Mouse (Mus musculus) hindbrain, embryonic 14.5 days (tissue): ENCODE measurements around the gene Siae. TPM values are rescaled to one million over a fixed set of nuclear protein-coding genes. Genes with fewer than 3 reads are reported as not detected.
A peak's percentile ranks its signal among the peaks of the same experiment; 100 is the strongest.

ENCODE experiments used
- ATAC-seq: fragments of 200-750 bp; cut with Nextera tagmentation; 2 replicates; pipeline ENCODE4 v1.8.0; 2017; ENCODE audit warnings: moderate number of reproducible peaks, mild to moderate bottlenecking, moderate TSS enrichment, moderate library complexity; ENCODE audit not compliant: low FRiP score
- DNase-seq: peaks from one replicate; pipeline ENCODE4 v3.0.0-alpha.2; 2015; ENCODE audit warnings: low spot score
- H3K27ac ChIP-seq: fragments of 300-500 bp; sonication (generic); 2 replicates; pipeline ENCODE4 v1.5.1; 2014; ENCODE audit warnings: mild to moderate bottlenecking, moderate library complexity
- H3K27me3 ChIP-seq: fragments of 300-500 bp; sonication (generic); 2 replicates; pipeline ENCODE4 v1.6.1; 2014; ENCODE audit warnings: mild to moderate bottlenecking, low read length, mixed read lengths; ENCODE audit not compliant: control insufficient read depth, insufficient read depth
- H3K36me3 ChIP-seq: fragments of 300-500 bp; sonication (generic); replicated peaks from 2 replicates; pipeline ENCODE4 v1.6.1; 2014; ENCODE audit not compliant: control insufficient read depth, insufficient read depth
- H3K4me1 ChIP-seq: fragments of 300-500 bp; sonication (generic); replicated peaks from 2 replicates; pipeline ENCODE4 v1.6.1; 2014; ENCODE audit warnings: antibody characterized with exemption, low read length, mixed read lengths; ENCODE audit not compliant: control insufficient read depth, insufficient read depth
- H3K4me2 ChIP-seq: fragments of 300-500 bp; sonication (generic); replicated peaks from 2 replicates; pipeline ENCODE4 v1.6.1; 2014; ENCODE audit warnings: mild to moderate bottlenecking, moderate library complexity
- H3K4me3 ChIP-seq: fragments of 300-500 bp; sonication (generic); replicated peaks from 2 replicates; pipeline ENCODE4 v1.5.1; 2014; ENCODE audit warnings: mild to moderate bottlenecking, low read length
- H3K9ac ChIP-seq: fragments of 300-500 bp; sonication (generic); 2 replicates; pipeline ENCODE4 v1.6.1; 2014
- H3K9me3 ChIP-seq: fragments of 300-500 bp; sonication (generic); 2 replicates; pipeline ENCODE4 v1.6.1; 2016; ENCODE audit warnings: low read length; ENCODE audit not compliant: control insufficient read depth
- WGBS: fragments of 180-500 bp; shearing (Covaris S2); extraction: QIAGEN DNeasy Blood & Tissue Kit; methylation state at CpG from one replicate; pipeline ENCODE4 v1.1.7; 2014; 5-methylcytosine and 5-hydroxymethylcytosine counted together
- polyA plus RNA-seq: library from polyadenylated mRNA; unstranded; fragments of >200 nt; fragmentation: Nextera tagmentation; extraction: Ambion mirVana; gene quantifications from 2 replicates; pipeline ENCODE4 v1.2.1, GENCODE M21; 2014

The Siae gene
- polyA plus RNA-seq, 1 experiment from 2014 or later, result 14.2 TPM

DNA sequence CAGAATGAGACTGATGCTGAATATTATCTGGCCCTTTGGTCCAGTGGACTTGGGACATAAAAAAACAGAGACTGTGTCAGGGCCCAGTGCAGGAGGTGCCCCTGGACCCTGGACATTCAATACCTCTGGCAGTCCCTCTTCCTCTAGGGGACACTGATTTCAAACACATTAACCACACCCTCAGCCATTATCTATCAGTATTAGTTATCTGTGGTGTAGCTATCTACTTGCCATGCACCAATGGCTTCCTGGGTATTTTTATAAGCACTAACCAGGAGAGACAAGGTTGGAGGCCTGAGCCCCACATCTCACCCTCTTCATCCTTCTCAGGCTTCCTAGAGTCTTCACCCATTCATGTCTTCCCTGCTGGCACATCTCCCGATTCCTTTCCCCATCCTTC is 5.1 kb upstream of the Siae start:
- ATAC-seq (no peak), DNase-seq (no peak)
- Histone ChIP-seq H3K4me1 (0 out of 2 replicates have a peak, but pooled peaks cover 5% of the 10 kb centered on the region), H3K27me3 (peaks cover 82% of the 10 kb centered on the region), H3K9me3 (no peaks in the 10 kb centered on the region), H3K27ac (no peak overlapping the region), H3K9ac (no peak overlapping the region), H3K4me2 (no peak overlapping the region), H3K36me3 (no peaks in the 10 kb centered on the region), H3K4me3 (no peak overlapping the region)
- WGBS, result 56% methylated on average over 1 of the region's 1 CpGs

DNA sequence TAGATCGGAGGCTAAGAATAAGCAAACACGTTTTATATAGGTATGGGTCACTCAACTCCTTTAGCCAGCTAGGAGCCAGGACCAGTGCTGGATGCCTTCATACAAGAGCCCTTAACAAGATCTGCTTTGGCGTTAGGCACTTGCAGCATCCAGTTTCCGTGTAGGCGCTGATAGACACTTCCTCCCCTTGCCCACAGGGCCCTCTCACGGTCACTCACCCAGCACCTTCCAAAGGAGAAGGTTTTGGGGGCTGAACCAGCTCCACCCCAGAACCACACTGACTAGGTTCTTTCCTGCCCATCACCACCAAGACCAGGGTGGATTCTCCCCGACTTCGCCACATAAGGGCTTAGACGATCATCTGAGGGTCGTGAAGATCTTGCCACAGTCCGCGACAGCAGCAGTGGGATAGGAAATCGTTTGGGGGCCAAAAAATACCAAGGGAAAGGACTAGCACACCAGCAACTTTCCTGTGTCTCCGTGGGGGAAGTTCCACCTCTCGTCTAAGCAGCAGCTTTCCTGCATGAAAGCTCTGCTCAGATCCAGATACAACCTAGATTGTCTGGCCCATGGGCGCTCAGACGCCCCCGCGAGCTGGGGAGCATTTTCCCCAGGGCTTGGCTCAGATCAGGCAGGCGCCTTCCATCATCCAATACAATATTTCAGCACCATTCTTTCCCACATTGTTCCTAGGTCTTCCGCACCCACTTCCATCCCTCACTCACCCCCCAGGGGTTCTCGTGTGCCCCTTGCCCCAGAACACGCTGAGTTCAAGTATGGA is 3.6 kb upstream of the Siae start:
- ATAC-seq (no peak), DNase-seq (no peak)
- peaks cover 67% of the 10 kb centered on the region for H3K27me3 ChIP-seq
- H3K27ac ChIP-seq, result no peak overlapping the region
- H3K4me3 ChIP-seq, result peak overlapping the region; percentile 40
- H3K4me2 ChIP-seq, result peak overlapping the region; percentile 96
- H3K4me1 ChIP-seq, result 0 out of 2 replicates have a peak, but pooled peaks cover 5% of the 10 kb centered on the region
- H3K36me3 ChIP-seq, result no peaks in the 10 kb centered on the region
- 3% methylated on average over 23 of the region's 23 CpGs for WGBS
- H3K9me3 ChIP-seq, result no peaks in the 10 kb centered on the region
- H3K9ac ChIP-seq, result peak overlapping the region; percentile 48

DNA sequence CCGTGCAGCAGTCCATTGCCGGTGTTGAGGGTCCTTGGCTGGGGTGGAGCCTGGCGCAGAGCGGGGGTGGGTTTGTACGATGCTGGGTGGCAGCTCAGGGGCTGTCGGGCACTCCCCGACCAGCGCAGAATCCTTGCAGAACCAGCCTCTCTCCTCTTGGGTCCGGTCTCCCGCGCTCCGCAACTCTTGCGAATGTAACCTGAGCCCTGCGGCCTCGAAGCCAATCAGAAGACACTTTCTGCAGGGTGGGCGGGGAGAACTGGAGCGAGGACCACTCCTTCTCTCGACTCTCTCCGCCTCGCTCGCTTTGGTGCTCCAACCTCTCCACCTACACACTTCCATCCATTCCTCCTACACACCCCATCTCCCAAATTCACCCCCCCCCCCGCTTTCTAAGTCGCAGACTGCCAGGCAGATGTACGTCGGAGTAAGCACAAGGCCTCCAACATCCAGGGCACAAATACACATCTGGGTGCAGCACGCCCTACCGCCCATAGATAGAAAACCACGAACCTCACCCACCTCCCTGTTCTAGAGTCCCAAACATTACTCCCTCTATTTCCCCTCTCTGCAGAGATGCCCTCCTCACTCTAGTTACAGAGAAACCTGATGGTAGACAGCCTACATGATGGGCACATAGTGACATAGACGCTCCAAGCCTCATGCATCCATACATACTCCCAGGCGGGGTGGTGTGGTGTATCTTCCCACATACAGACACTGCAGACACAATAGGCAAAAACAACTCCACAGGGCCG is 2.8 kb upstream of the Siae start, which contains the start of gene Nrgn:
TSS of gene Nrgn (minus strand) at position 369 of the 758 bp plus-strand sequence.
- Histone ChIP-seq H3K4me2 (peak within 1 kb of the TSS; percentile 96), H3K27me3 (peaks cover 60% of the 10 kb centered on the region), H3K4me3 (peak within 1 kb of the TSS; percentile 40), H3K9ac (peak within 1 kb of the TSS; percentile 48), H3K27ac (no peak within 1 kb of the TSS), H3K36me3 (no peaks in the 10 kb centered on the region), H3K9me3 (no peaks in the 10 kb centered on the region), H3K4me1 (0 out of 2 replicates have a peak, but pooled peaks cover 5% of the 10 kb centered on the region)
- DNase-seq (peak; percentile 70), ATAC-seq (peak; percentile 91)
- WGBS, result 4% methylated on average over 31 of the region's 31 CpGs

DNA sequence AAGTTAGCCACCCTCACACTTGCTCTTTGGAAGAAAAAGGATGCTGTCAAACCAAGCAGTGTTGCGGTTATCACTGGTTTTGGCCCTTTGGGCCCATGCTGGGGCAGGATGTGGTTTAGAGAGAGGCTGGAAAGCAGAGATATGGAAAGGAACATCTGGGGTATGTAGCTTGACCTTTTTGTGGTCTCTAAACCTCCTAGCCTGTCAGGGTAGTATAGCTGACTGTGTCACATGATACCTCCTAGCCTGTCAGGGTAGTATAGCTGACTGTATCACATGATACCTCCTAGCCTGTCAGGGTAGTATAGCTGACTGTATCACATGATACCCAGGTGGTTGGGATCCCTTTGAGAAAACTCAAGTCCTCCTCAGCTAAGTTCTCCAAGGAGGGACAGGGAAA is 1.2 kb upstream of the Siae start:
- WGBS, result 87% methylated on average over 1 of the region's 1 CpGs
- H3K4me1 ChIP-seq, result 0 out of 2 replicates have a peak, but pooled peaks cover 5% of the 10 kb centered on the region
- no peak overlapping the region for H3K27ac ChIP-seq
- H3K27me3 ChIP-seq, result peaks cover 49% of the 10 kb centered on the region
- ATAC-seq (no peak), DNase-seq (no peak)
- H3K36me3 ChIP-seq, result no peaks in the 10 kb centered on the region
- H3K9me3 ChIP-seq, result no peaks in the 10 kb centered on the region
- H3K4me3 ChIP-seq, result no peak overlapping the region
- H3K9ac ChIP-seq, result no peak overlapping the region
- no peak overlapping the region for H3K4me2 ChIP-seq

DNA sequence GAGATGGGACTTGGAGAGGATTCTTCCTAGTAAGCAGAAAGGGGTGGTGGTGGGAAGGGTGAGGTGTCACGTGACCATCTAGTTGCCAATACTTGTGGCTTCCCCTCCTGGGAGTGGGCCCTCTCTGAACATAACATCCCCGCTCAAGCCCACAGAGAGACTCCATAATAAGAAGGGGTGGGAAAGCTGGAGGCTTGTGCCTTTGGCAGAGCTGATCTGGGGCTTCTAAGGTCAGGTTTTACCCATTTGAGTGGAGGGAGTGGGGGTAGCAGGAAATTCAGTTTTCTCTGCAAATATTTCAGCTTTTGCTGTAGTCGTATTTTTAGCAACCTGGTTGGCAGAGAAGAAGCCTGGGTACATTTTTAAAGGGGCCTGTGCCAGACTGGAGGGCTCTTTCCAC is 868 bp downstream of the Siae start:
- H3K27ac ChIP-seq, result no peak overlapping the region
- no peak overlapping the region for H3K4me2 ChIP-seq
- 0 out of 2 replicates have a peak, but pooled peaks cover 5% of the 10 kb centered on the region for H3K4me1 ChIP-seq
- 84% methylated on average over 3 of the region's 3 CpGs for WGBS
- peaks cover 28% of the 10 kb centered on the region for H3K27me3 ChIP-seq
- DNase-seq, result no peak
- ATAC-seq, result no peak
- H3K9me3 ChIP-seq, result no peaks in the 10 kb centered on the region
- H3K36me3 ChIP-seq, result no peaks in the 10 kb centered on the region
- H3K4me3 ChIP-seq, result no peak overlapping the region
- no peak overlapping the region for H3K9ac ChIP-seq

DNA sequence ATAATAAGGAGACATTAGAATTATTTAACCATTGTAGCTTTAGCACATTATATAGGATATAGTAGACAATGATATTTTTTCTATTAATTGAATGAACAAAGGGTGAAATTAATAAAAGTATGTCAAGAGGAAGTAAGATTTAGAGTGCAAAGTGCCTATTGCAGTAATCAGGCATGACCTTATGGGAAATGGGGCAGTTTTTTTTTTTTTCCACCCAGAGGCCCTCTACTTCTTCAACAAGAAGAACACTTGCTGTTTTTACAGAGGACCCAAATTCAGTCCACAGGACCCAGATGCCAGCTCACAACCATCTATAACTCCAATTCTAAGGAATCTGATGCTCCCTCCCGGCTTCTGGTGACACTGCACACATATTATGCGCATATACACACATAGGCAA is 5.1 kb downstream of the Siae start:
- 82% methylated on average over 2 of the region's 2 CpGs for whole genome bisulfite sequencing
- no peak overlapping the region for H3K9ac ChIP-seq
- H3K4me2 ChIP-seq, result no peak overlapping the region
- H3K4me3 ChIP-seq, result no peak overlapping the region
- no peaks in the 10 kb centered on the region for H3K36me3 ChIP-seq
- no peaks in the 10 kb centered on the region for H3K27me3 ChIP-seq
- ATAC-seq (no peak), DNase-seq (no peak)
- no peaks in the 10 kb centered on the region for H3K9me3 ChIP-seq
- H3K4me1 ChIP-seq, result no peaks in the 10 kb centered on the region
- no peak overlapping the region for H3K27ac ChIP-seq

DNA sequence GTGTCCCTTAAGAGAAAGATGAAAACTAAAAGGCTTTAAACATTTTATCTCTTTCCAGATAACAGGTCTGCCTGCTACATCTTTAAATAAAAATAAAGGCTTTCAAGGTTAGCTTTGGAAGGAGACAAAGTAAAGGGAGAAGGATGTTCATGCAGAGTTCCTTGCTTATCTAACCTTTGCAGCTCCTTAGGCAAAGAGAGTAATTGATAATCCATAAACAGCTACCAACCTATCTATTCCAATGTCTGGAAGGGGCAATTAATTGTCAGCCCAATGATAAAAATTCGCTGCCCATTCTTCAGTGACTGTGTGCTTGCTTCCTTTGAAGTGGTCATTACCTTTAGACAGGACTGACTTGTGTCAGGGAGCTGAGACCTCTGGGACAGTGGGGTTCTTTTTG is 8.3 kb downstream of the Siae start:
- Histone ChIP-seq H3K27me3 (no peaks in the 10 kb centered on the region), H3K4me2 (no peak overlapping the region), H3K4me1 (peaks cover 10% of the 10 kb centered on the region), H3K4me3 (no peak overlapping the region), H3K9me3 (no peaks in the 10 kb centered on the region), H3K36me3 (no peaks in the 10 kb centered on the region), H3K27ac (no peak overlapping the region), H3K9ac (no peak overlapping the region)
- DNase-seq, result no peak
- WGBS, result 68% methylated on average over 1 of the region's 1 CpGs
- no peak for ATAC-seq

DNA sequence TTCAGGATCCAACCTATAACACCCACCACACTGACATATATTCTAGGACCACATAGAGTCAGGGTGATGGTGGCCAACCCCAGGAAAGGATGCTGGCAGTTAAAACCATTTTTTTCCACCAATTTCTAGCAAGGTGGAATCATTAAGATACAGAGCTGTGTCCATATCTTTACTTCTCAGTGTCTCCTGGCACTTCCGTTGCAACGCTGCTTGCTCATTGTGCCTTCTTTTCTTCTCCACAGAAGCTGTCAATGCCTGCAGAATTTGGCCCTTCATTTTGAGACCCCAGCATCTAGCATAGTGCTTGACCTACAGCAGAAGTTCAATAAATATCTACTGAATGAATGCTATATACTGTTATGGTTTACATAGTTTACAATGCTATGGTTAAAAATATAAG is 11.5 kb downstream of the Siae start:
- Histone ChIP-seq H3K4me1 (peaks cover 10% of the 10 kb centered on the region), H3K36me3 (no peaks in the 10 kb centered on the region), H3K9me3 (no peaks in the 10 kb centered on the region), H3K27ac (no peak overlapping the region), H3K9ac (no peak overlapping the region), H3K4me2 (no peak overlapping the region), H3K27me3 (no peaks in the 10 kb centered on the region), H3K4me3 (no peak overlapping the region)
- WGBS, result 90% methylated on average over 2 of the region's 2 CpGs
- ATAC-seq, result no peak
- no peak for DNase-seq

DNA sequence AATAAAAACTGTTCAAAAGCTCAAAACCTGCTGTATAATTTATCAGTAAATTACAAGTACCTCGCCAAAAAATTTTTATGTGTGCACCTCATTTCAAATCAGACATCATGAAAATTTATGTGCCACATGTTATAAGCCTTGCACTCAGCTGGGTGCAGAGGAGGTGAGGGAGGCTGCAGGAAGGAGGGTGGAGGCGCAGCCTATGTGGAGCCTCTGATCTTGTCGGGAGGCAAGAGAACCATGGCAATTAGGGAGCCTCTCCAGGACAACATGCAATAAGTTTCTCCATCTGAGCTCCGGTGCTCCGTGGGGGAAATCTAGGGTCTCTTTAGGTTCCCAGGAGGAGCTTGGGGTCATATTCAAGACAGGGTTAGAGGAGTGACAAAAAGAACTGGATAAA is 12.0 kb downstream of the Siae start:
- DNase-seq, result no peak
- no peak for ATAC-seq
- no peak overlapping the region for H3K27ac ChIP-seq
- H3K27me3 ChIP-seq, result no peaks in the 10 kb centered on the region
- no peak overlapping the region for H3K4me2 ChIP-seq
- no peak overlapping the region for H3K9ac ChIP-seq
- no peaks in the 10 kb centered on the region for H3K36me3 ChIP-seq
- no peak overlapping the region for H3K4me3 ChIP-seq
- WGBS, result 55% methylated on average over 5 of the region's 5 CpGs
- H3K9me3 ChIP-seq, result no peaks in the 10 kb centered on the region
- H3K4me1 ChIP-seq, result peaks cover 10% of the 10 kb centered on the region
